Mouse (Mus musculus) forelimb bud, embryonic 11.5 days (tissue): ENCODE measurements at regions not wholly inside any gene's neighbourhood (a gene's known extent, or its start where the extent isn't known, plus 50 kb on each side); places are given as distances from the start of the nearest gene placed in this dataset.
A peak's percentile ranks its signal among the peaks of the same experiment; 100 is the strongest.

ENCODE experiments used
- DNase-seq: peaks from one replicate; pipeline ENCODE4 v3.0.0-alpha.2; 2012; ENCODE audit warnings: low read depth, low spot score

- DNase-seq: no peak
These were observed 487.5 kb downstream of the Synb start for GRCm38 (mm10) chr14:68806646-68807045.

- no peak for DNase-seq
These were observed 509.7 kb downstream of the Synb start for GRCm38 (mm10) chr14:68784395-68784794.

DNA sequence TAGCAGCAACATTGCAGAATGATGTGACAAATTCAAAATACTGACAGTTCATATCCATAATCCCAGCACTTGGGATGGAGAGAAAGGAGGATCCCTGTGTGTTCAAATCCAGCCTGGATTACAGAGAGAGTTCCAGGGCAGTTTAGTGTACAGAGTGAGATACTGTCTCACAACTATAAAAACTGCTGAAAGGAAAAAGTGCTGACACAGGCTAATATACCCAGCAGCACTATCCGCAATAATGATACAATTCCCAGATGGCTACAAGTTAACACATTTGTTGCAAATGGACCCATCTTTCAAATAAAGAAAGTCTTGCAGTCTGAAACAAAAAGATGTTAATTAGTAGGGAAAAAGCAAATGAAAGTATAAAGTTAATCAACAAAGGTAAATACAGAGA is 510.9 kb downstream of the Synb start:
- no peak for DNase-seq

- DNase-seq: no peak
These were observed 523.7 kb downstream of the Synb start for GRCm38 (mm10) chr14:68770411-68770810.

GRCm38 (mm10) chr14:68762916-68763315 is 531.2 kb downstream of the Synb start:
- no peak for DNase-seq

- DNase-seq: no peak
These were observed 549.4 kb downstream of the Synb start for GRCm38 (mm10) chr14:68744661-68745060.

DNA sequence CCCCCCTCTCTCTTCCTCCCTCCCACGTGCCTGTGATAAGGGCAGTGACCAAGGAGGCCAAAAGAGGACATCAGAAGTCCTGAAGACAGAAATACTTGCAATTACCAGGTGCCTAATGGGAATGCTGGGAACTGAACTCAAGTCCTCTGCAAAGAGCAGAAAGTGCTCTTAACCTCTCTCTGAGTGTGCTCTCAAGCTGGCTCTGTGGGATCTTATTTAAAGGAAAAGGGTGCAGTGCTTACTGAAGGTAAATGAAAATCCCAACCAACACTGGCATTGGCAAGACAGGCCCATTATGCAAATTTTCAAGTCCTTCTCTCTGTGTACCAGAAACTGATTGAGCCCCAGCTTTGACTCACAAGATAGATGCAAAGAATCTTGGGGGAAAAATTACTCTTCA is 555.6 kb downstream of the Synb start:
- no peak for DNase-seq

- DNase-seq: peak; percentile 74
These were observed 558.3 kb downstream of the Synb start for GRCm38 (mm10) chr14:68735756-68736155.

GRCm38 (mm10) chr14:68721156-68721555 is 572.9 kb downstream of the Synb start:
- no peak for DNase-seq

- DNase-seq: no peak
These were observed 574.5 kb downstream of the Synb start for GRCm38 (mm10) chr14:68719429-68720160.

- no peak for DNase-seq
These were observed 575.3 kb downstream of the Synb start for GRCm38 (mm10) chr14:68718846-68719245.
